9 mouse cellular contexts compared by ENCODE assay signal in genomic region chr2:29977307-29977706, GRCm38 (mm10). TPM values are rescaled to one million over a fixed set of nuclear protein-coding genes. Genes with fewer than 3 reads are reported as not detected.
DNase-seq lines count a peak whose midpoint lies in the region; TF ChIP-seq lines count a peak whose summit lies in the region.
"Had no signal": no experiment of that assay in that cellular context is flagged by ENCODE, and none has a peak within 500 bp of the region (broad histone marks: within the 10 kb centered on the region; RNA-seq: fewer than 3 reads in every experiment).

No protein-coding gene starts in this region.

- H3K36me3 ChIP-seq in heart, adult 2 months (ENCODE audit: control insufficient read depth, insufficient read depth, low read length), result peaks cover 54% of the 10 kb centered on the region
- H3K36me3 ChIP-seq in heart, embryonic 10.5 days, result peaks cover 67% of the 10 kb centered on the region

- H3K79me2 ChIP-seq in heart, adult 2 months (replicated peaks; ENCODE audit: control insufficient read depth, insufficient read depth, low read length), result peaks cover 10% of the 10 kb centered on the region

- no peaks in the 10 kb centered on the region for H3K9me3 ChIP-seq in heart, embryonic 10.5 days
- H3K9me3 ChIP-seq: embryonic facial prominence, embryonic 12.5 days had no signal

- H3K4me3 ChIP-seq in heart, adult 2 months, result no peak overlapping the region
- H3K4me3 ChIP-seq in heart, embryonic 10.5 days, result no peak overlapping the region
- H3K4me3 ChIP-seq in brown adipose tissue, adult 24 weeks (ENCODE audit: insufficient read depth, low read depth, low read length), result no peak overlapping the region
- H3K4me3 ChIP-seq: embryonic facial prominence, embryonic 12.5 days had no signal

- no peak for TF ChIP-seq POLR2A in heart, adult 2 months (IDR thresholded peaks at IDR 0.05; ENCODE audit: insufficient read depth, low read depth, low read length)

- peaks cover 11% of the 10 kb centered on the region for H3K4me1 ChIP-seq in heart, adult 2 months (ENCODE audit: control insufficient read depth, insufficient read depth, low read length)
- peaks cover 8% of the 10 kb centered on the region; the same call in 1 of the 2 replicates for H3K4me1 ChIP-seq in heart, embryonic 10.5 days
- peaks cover 5% of the 10 kb centered on the region; the same call in 1 of the 2 replicates for H3K4me1 ChIP-seq in brown adipose tissue, adult 24 weeks (ENCODE audit: control insufficient read depth, insufficient read depth, insufficient read length, low read length)

- H3K27ac ChIP-seq in heart, adult 2 months, result no peak overlapping the region
- H3K27ac ChIP-seq in heart, embryonic 10.5 days, result no peak overlapping the region
- H3K27ac ChIP-seq in brown adipose tissue, adult 24 weeks (replicated peaks; ENCODE audit: low read depth, low read length), result peak overlapping the region; percentile 35
- H3K27ac ChIP-seq: embryonic facial prominence, embryonic 12.5 days had no signal

- no peak for DNase-seq in heart, adult 2 months
- no peak for DNase-seq in heart, embryonic 10.5 days (ENCODE audit: low spot score)
- DNase-seq in right cerebral cortex, postnatal 14 days, result peak; percentile 16
- no peak for DNase-seq in right cerebral cortex, adult 18-20 months
- peak; percentile 27 to 51 for DNase-seq in layer of hippocampus, postnatal 10 days (ENCODE audit: low spot score in 2 of 2)
- peak; percentile 27 for DNase-seq in thymus, postnatal 25 days
- no peak for DNase-seq in ovary, postnatal 10 days (ENCODE audit: low spot score)

- TF ChIP-seq EP300 in heart, adult 2 months (IDR thresholded peaks at IDR 0.05; ENCODE audit: insufficient read depth, low read depth, low read length), result no peak

- H3K9ac ChIP-seq in heart, adult 2 months (ENCODE audit: low read depth, low read length), result no peak overlapping the region
- H3K9ac ChIP-seq: embryonic facial prominence, embryonic 12.5 days had no signal

- no peaks in the 10 kb centered on the region for H3K27me3 ChIP-seq in heart, adult 2 months (ENCODE audit: control insufficient read depth, insufficient read depth, low read length)
- H3K27me3 ChIP-seq in heart, embryonic 10.5 days (ENCODE audit: insufficient read depth, poor library complexity, severe bottlenecking), result no peaks in the 10 kb centered on the region
- H3K27me3 ChIP-seq: embryonic facial prominence, embryonic 12.5 days had no signal

- TF ChIP-seq CTCF in heart, adult 2 months (IDR thresholded peaks at IDR 0.05), result peak; percentile 95

- intact Hi-C loops in heart, adult 2 months (cut with DNase I), result loop anchor here (1.0 to 5.0 kb wide), 2 partner anchors 85 to 108 kb away; partner anchors contain the start of gene Cercam

RNA-seq across cellular contexts. Expression of gene Sptan1, which starts 11.9 kb away (rescaled TPM):
- total RNA-seq in heart, adult 2 months (2021), result 100 to 1,000 TPM; 159 to 167 TPM
- 130 and 163 TPM in 2 replicates for polyA plus RNA-seq in heart, adult 2 months (2012; rRNA removed)
- polyA plus RNA-seq in heart, embryonic 10.5 days (2016; fragmentation: Nextera tagmentation; extraction: Ambion mirVana), result 103 and 116 TPM in 2 replicates
- polyA plus RNA-seq in brown adipose tissue, adult 24 weeks (2012; ENCODE audit: insufficient read depth, insufficient read length, missing spikeins), result 81.3 and 132 TPM in 2 replicates
- 1,000 to 10,000 TPM in 1 of 2 experiments, 100 to 1,000 TPM in 1; 939 to 1,018 TPM for total RNA-seq in layer of hippocampus, postnatal 10 days (2021)

RNA-seq across cellular contexts. Expression of gene Gle1, which starts 42.1 kb away (rescaled TPM):
- total RNA-seq in heart, adult 2 months (2021), result 10 to 100 TPM; 23.8 to 25.6 TPM
- polyA plus RNA-seq in heart, adult 2 months (2012; rRNA removed), result 14.9 and 25.5 TPM in 2 replicates
- 50.0 and 61.3 TPM in 2 replicates for polyA plus RNA-seq in heart, embryonic 10.5 days (2016; fragmentation: Nextera tagmentation; extraction: Ambion mirVana)
- polyA plus RNA-seq in brown adipose tissue, adult 24 weeks (2012; ENCODE audit: insufficient read depth, insufficient read length, missing spikeins), result 13.1 and 20.3 TPM in 2 replicates
- 10 to 100 TPM; 43.4 to 45.0 TPM for total RNA-seq in layer of hippocampus, postnatal 10 days (2021)

Comparison
In these comparisons a context has a peak if more than half of its experiments do, and no peak if none do; other contexts are left out.
1. DNase-seq: peak in right cerebral cortex, postnatal 14 days (single experiment), layer of hippocampus, postnatal 10 days (2 of 2) and thymus, postnatal 25 days (single experiment); none in heart, adult 2 months (0 of 2), heart, embryonic 10.5 days (single experiment), right cerebral cortex, adult 18-20 months (single experiment) and ovary, postnatal 10 days (single experiment).